Mouse (Mus musculus) liver, postnatal 0 days (tissue): ENCODE measurements around the gene Stx16.

Source experiments
- CTCF ChIP-seq: sonication (generic); IDR thresholded peaks from 2 replicates; pipeline ENCODE4 v1.5.1; 2016; ENCODE audit warnings: antibody characterized with exemption, low read depth
- EP300 ChIP-seq: IDR thresholded peaks from 2 replicates; pipeline ENCODE4 v1.6.1; 2016; ENCODE audit warnings: antibody characterized with exemption, low read depth, mild to moderate bottlenecking

- TF ChIP-seq EP300 (no peak), CTCF (no peak)
Observed at GRCm38 (mm10) chr2:174058316-174058939, 17.7 kb upstream of the Stx16 start.
